Mouse (Mus musculus): ENCODE results near the gene Dnah17. TPM values are rescaled to one million over a fixed set of nuclear protein-coding genes. Genes with fewer than 3 reads are reported as not detected.
A peak's percentile ranks its signal among the peaks of the same experiment; 100 is the strongest.

Dnah17 gene
- polyA plus RNA-seq, 1 experiment from 2014 or later: 0.14 TPM

DNA sequence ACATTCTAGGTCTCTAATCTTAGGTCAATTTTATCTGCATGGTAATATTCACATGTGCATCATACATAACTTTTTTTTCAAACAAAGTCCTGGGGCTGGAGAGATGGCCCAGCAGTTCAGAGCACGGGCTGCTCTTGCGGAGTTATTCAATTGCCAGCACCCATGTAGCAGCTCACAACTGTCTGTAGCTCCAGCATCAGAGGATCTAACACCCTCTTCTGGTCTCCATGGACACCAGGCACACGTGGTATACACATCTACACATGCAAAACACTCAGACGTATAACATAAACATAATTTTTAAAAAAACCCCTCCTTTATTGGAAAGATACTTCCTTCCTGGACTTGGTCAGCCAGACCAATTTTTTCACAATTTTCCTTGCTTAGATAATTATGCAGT is 28.3 kb upstream of the Dnah17 start:
- no peak overlapping the region for H3K4me3 ChIP-seq
- no peak overlapping the region for H3K27ac ChIP-seq (replicated peaks)
- no peaks in the 10 kb centered on the region for H3K9me3 ChIP-seq (replicated peaks)
- H3K4me1 ChIP-seq: 0 out of 2 replicates have a peak, but pooled peaks cover 5% of the 10 kb centered on the region
- 81% methylated on average over 4 of the region's 4 CpGs for WGBS
- peaks cover 6% of the 10 kb centered on the region for H3K36me3 ChIP-seq
- H3K27me3 ChIP-seq (ENCODE audit: low read depth, poor library complexity, severe bottlenecking): no peaks in the 10 kb centered on the region
- DNase-seq (ENCODE audit: low spot score): no peak

DNA sequence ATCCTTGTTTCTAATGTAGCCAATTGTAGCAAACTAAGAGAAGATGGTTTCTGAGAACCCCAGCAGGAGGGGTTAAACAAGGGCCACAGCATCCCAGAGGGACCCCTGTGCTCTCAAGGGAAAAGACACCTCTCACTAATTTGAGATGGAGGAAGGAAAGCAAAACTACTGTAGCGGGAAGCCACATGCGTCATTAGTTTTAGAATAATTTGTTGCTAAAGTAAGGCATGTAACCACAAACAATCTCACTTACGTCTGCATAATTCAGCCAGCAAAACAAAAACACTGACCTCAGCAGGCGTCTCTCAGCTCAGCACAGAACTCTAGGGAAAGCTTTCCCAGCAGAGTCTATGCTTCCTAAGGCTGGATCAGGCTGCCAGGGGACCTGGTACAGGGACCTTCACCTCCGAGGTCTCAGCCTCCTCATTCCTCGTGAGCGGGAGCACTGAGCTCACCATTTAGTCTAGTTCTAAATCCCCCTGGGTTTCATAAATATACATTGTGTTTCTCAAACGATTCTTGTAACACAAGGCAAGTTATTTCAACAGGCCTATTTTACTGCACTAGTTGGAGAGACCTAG is 26.1 kb upstream of the Dnah17 start:
- Histone ChIP-seq H3K9me3 (replicated peaks) (0 out of 2 replicates have a peak, but pooled peaks cover 2% of the 10 kb centered on the region), H3K4me1 (no peaks in the 10 kb centered on the region), H3K4me3 (no peak overlapping the region), H3K27ac (replicated peaks) (no peak overlapping the region), H3K27me3 (ENCODE audit: low read depth, poor library complexity, severe bottlenecking) (no peaks in the 10 kb centered on the region), H3K36me3 (no peaks in the 10 kb centered on the region)
- WGBS: 78% methylated on average over 8 of the region's 8 CpGs
- no peak for DNase-seq (ENCODE audit: low spot score)

DNA sequence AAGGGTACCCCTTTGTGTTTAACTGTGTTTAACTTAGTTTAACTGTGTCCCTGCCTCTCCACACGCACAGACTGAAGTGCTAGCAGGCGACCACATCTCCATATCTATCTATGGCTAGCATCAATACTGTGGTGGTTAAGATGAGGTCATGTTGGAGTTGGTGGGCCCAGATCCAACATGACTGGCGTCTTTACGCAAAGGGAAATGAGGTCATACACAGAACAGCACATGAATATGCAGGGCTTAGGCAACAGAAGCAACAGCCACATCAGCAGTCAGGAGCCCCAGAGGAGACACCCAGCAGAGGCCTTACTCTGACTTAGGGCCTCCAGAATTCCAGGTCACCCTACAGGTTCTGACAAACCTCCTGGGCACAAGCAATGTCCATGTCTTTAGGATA is 22.5 kb upstream of the Dnah17 start:
- H3K36me3 ChIP-seq: no peaks in the 10 kb centered on the region
- no peaks in the 10 kb centered on the region for H3K4me1 ChIP-seq
- H3K4me3 ChIP-seq: no peak overlapping the region
- no peaks in the 10 kb centered on the region for H3K27me3 ChIP-seq (ENCODE audit: low read depth, poor library complexity, severe bottlenecking)
- 95% methylated on average over 4 of the region's 4 CpGs for WGBS
- 0 out of 2 replicates have a peak, but pooled peaks cover 5% of the 10 kb centered on the region for H3K9me3 ChIP-seq (replicated peaks)
- no peak overlapping the region for H3K27ac ChIP-seq (replicated peaks)
- no peak for DNase-seq (ENCODE audit: low spot score)

DNA sequence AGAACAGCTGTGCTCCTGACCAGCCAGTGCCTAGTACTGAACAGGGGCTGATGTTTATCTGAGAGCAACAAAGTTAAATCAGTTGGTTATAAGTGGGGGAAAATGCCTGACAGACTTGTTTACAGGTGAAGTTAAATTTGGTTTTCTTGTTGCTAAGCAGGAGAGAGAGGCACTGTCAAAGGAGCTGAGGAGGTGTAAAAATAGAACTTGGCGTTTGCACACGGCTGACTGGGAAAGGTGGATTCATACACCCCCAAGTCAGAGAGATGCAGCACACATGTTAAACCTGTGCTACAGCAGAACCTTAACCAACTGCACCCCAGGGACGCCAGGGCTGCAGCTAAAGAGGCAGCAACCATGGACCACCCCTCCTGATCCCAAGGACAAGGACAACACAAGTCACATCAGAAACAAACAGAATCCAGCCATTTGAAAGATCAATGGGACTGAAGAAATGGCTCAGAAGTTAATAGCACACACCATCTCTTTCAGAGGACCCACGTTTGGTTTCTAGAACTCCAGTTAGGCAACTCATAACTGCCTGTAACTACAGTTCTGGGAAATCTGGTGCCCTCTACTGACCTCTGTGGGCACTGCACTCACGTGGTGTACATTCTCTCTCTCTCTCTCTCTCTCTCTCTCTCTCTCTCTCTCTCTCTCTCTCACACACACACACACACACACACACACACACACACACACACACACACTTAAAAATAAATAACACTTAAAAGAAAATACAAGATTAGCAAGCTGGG is 21.2 kb upstream of the Dnah17 start:
- Histone ChIP-seq H3K4me1 (no peaks in the 10 kb centered on the region), H3K36me3 (no peaks in the 10 kb centered on the region), H3K9me3 (replicated peaks) (0 out of 2 replicates have a peak, but pooled peaks cover 5% of the 10 kb centered on the region), H3K4me3 (no peak overlapping the region), H3K27me3 (ENCODE audit: low read depth, poor library complexity, severe bottlenecking) (no peaks in the 10 kb centered on the region), H3K27ac (replicated peaks) (no peak overlapping the region)
- DNase-seq (ENCODE audit: low spot score): no peak
- WGBS: 88% methylated on average over 5 of the region's 5 CpGs

DNA sequence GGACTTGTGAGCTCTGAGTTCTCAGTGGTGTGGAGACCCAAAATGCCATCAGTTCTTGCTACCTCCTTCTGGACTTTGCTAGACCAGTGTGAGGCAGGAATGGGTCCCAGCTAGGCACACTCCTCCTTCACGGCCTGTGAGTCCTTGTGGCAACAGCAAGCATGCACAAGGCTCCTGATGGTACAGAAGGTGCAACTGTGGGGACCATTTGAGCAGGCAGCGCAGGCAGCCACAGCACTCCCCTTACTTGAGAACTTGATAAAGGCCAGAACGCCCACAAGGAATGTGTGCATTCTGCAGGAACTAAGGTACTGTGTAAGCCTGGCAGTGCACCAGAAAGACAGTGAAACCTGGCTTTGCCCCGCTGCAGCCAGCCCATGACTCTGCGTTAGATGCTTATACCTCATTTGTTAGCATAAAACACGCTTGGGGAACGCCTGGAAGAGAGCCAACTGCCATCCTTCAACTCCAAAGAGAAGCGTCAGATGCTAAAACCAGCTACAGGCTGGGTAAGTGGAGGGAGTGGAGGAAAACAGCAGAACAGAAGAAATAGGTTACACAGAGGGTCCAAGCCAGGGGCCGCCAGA is 19.8 kb upstream of the Dnah17 start:
- Histone ChIP-seq H3K9me3 (replicated peaks) (0 out of 2 replicates have a peak, but pooled peaks cover 5% of the 10 kb centered on the region), H3K36me3 (no peaks in the 10 kb centered on the region), H3K4me3 (no peak overlapping the region), H3K4me1 (no peaks in the 10 kb centered on the region; the same call in 1 of the 2 replicates), H3K27me3 (ENCODE audit: low read depth, poor library complexity, severe bottlenecking) (no peaks in the 10 kb centered on the region), H3K27ac (replicated peaks) (no peak overlapping the region; the same call in 1 of the 2 replicates)
- WGBS: 91% methylated on average over 9 of the region's 9 CpGs
- DNase-seq (ENCODE audit: low spot score): no peak

DNA sequence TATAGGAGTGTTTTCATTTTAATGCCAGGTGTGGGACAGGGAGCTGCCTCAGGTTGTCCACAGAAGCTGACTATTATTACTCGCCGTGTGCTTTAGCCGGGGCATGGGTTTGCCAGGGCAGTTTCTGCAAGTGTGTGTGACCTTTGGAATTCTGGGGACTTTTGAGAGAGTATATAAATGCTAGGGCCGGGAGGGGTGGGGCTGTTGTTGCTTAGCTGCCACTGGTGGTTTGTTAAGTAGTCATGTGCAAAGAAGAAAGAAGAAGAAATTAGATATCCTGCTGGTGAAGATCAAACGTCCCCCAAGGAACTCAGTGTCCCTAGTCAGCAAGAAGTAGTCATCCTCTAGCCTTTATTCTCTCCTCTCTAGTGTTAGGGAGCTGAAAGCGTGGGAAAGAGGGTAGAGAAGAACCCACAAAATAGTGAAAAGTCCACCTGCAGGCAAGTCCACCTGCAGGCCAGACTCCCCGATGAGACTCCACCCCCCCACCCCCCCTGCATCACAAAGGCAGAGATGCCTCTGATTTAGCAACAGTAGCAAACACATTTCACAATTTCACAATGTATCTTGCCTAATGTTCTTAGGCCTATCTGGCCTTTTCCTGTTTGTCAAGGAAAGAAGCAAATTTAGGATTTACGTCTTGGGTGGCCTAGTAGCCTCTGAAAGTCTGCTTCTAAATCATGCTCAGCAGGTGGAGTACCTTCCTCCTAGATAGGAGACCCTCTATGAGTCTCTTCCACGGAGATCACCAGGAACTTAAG is 17.6 kb upstream of the Dnah17 start:
- no peaks in the 10 kb centered on the region for H3K27me3 ChIP-seq (ENCODE audit: low read depth, poor library complexity, severe bottlenecking)
- H3K9me3 ChIP-seq (replicated peaks): 0 out of 2 replicates have a peak, but pooled peaks cover 5% of the 10 kb centered on the region
- no peak overlapping the region for H3K27ac ChIP-seq (replicated peaks)
- WGBS: 71% methylated on average over 9 of the region's 9 CpGs
- no peak overlapping the region for H3K4me3 ChIP-seq
- no peak for DNase-seq (ENCODE audit: low spot score)
- H3K4me1 ChIP-seq: peaks cover under 1% of the 10 kb centered on the region
- H3K36me3 ChIP-seq: no peaks in the 10 kb centered on the region

DNA sequence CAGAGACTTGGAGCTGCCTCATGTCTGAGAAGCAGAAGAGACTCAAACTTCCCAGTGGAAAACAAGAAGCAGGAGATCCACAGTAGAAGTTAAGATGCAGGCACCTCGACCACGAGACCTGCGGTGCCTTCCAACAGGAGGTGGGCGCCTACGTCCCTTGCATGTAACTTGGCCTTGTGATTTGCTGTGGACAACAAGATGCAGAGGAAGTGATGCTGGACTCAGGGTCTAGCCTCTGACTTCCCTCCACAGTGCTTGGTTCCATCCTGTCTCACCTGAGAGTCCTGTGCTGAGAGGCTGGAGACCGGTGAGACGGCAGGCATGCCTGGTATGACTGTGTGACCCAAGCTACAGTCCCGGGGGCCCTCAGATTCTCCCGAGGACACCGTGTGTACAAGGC is 16.0 kb upstream of the Dnah17 start:
- Histone ChIP-seq H3K4me3 (no peak overlapping the region), H3K36me3 (no peaks in the 10 kb centered on the region), H3K27me3 (ENCODE audit: low read depth, poor library complexity, severe bottlenecking) (no peaks in the 10 kb centered on the region), H3K4me1 (peaks cover 13% of the 10 kb centered on the region), H3K9me3 (replicated peaks) (0 out of 2 replicates have a peak, but pooled peaks cover 3% of the 10 kb centered on the region), H3K27ac (replicated peaks) (no peak overlapping the region)
- no peak for DNase-seq (ENCODE audit: low spot score)
- 94% methylated on average over 10 of the region's 10 CpGs for WGBS

DNA sequence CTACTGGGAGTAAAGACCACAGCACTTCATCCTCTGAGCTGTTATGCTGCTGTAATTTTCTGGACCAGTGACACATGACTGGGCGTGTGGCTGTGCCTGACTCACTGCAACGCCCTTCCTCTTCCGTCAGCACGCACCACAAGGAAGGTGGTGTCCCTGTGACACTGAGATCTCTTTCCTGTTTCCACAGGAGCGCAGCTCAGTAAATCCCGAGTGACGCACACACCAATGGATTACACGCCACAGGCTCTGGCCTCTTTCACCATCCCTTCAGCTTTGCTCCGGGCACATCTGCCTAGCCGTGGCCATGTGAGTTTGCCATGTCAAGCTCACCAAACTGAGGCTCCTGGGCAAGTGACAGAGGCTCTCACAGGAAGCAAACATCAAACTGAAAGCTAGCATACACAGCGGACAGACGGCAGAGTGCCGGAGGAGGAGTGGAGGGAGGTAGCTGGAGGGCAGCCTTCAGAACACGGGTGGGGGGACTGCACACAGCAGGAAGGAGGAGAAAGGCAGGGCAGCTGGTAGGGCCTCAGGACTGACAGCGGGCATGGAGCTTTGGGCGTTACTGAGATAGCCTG is 15.4 kb upstream of the Dnah17 start:
- Histone ChIP-seq H3K4me3 (no peak overlapping the region), H3K27ac (replicated peaks) (no peak overlapping the region; the same call in 1 of the 2 replicates), H3K27me3 (ENCODE audit: low read depth, poor library complexity, severe bottlenecking) (no peaks in the 10 kb centered on the region), H3K9me3 (replicated peaks) (no peaks in the 10 kb centered on the region), H3K36me3 (no peaks in the 10 kb centered on the region), H3K4me1 (peaks cover 13% of the 10 kb centered on the region)
- DNase-seq (ENCODE audit: low spot score): no peak
- 89% methylated on average over 16 of the region's 16 CpGs for WGBS

DNA sequence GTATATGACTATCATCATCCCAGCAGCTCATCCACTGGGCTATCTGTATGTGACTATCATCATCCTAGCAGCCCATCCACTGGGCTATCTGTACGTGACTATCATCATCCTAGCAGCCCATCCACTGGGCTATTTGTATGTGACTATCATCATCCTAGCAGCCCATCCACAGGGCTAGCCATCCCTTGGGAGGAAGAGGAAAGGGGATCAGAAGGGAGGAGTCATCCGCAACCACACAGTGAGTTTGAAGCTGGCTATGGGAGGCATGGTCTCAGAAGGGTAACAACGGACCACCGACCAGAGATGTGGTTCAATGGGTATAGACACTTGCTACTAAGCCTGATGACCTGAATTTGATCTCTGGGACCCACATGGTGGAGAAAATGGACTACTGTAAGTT is 14.7 kb upstream of the Dnah17 start:
- H3K4me1 ChIP-seq: peaks cover 13% of the 10 kb centered on the region
- no peak overlapping the region for H3K27ac ChIP-seq (replicated peaks)
- H3K27me3 ChIP-seq (ENCODE audit: low read depth, poor library complexity, severe bottlenecking): no peaks in the 10 kb centered on the region
- H3K9me3 ChIP-seq (replicated peaks): no peaks in the 10 kb centered on the region
- H3K4me3 ChIP-seq: no peak overlapping the region
- no peaks in the 10 kb centered on the region for H3K36me3 ChIP-seq
- 92% methylated on average over 4 of the region's 4 CpGs for WGBS
- DNase-seq (ENCODE audit: low spot score): no peak

DNA sequence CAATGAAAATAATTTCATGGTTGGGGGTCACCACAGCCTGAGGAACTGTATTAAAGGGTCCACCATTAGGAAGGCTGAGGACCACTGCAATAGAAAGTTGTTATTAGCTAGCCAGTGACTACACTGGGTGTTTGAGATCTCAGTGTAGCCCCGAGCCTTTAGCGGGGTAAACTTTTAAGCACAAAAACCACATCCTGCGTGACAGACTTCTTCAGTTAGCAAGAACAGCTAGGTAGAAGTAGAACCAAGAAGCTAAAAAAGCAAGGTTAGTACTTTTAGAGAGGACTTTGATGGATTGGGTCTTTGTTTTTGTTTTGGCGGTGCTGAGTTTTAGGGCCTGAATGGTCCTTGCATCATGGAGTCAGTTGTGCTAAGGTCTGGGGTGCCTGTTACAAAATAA is 13.3 kb upstream of the Dnah17 start:
- Histone ChIP-seq H3K36me3 (no peaks in the 10 kb centered on the region), H3K9me3 (replicated peaks) (no peaks in the 10 kb centered on the region), H3K27me3 (ENCODE audit: low read depth, poor library complexity, severe bottlenecking) (no peaks in the 10 kb centered on the region), H3K4me1 (peaks cover 13% of the 10 kb centered on the region), H3K27ac (replicated peaks) (no peak overlapping the region), H3K4me3 (no peak overlapping the region)
- 93% methylated on average over 4 of the region's 4 CpGs for WGBS
- no peak for DNase-seq (ENCODE audit: low spot score)

DNA sequence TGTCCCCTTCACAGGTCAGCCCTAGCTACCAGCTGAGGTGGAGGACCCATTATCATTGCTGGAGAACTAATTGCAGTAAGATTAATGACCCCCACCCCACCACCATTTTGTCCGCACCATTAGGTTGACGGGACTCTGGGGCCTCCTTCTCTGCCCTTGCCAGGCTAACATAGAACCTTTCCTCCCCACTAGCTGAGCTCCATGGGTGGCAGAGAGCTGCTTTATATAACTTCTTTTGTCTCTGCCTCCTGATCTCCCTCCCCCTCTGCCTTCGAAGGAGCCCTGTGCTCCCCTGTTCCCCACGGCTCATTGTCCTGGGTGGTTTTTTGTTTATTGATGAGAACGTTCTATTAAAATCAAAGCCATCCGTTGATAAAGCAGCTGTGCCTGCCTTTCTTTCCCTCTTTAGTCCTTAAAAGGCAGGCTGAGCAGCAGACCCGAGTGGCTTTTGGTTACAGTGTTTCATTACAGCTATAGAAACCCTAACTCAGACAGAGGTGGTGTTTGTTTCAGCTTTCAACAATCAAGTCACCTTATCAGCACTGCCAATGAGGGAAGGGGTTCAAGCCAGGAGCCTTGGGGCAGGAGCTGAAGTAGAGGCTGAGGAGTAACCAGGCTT is 12.2 kb upstream of the Dnah17 start:
- no peak overlapping the region for H3K4me3 ChIP-seq
- WGBS: 24% methylated on average over 7 of the region's 7 CpGs
- H3K27me3 ChIP-seq (ENCODE audit: low read depth, poor library complexity, severe bottlenecking): no peaks in the 10 kb centered on the region
- H3K4me1 ChIP-seq: peaks cover 13% of the 10 kb centered on the region
- no peak for DNase-seq (ENCODE audit: low spot score)
- H3K36me3 ChIP-seq: no peaks in the 10 kb centered on the region
- H3K9me3 ChIP-seq (replicated peaks): no peaks in the 10 kb centered on the region
- peak overlapping the region; percentile 73 for H3K27ac ChIP-seq (replicated peaks)

Data from midbrain, embryonic 10.5 days (tissue).